Mouse (Mus musculus) embryo, embryonic 10.5 days (tissue): ENCODE measurements at regions not wholly inside any gene's neighbourhood (a gene's known extent, or its start where the extent isn't known, plus 50 kb on each side); places are given as distances from the start of the nearest gene placed in this dataset.

Experiments used
- DNase-seq: peaks from one replicate; pipeline ENCODE4 v3.0.0-alpha.2; 2015; ENCODE audit warnings: low spot score

GRCm38 (mm10) chr17:61696717-61697116, 1184.4 kb downstream of the Efna5 start:
- DNase-seq, result no peak

GRCm38 (mm10) chr17:61686325-61686724, 1194.8 kb downstream of the Efna5 start:
- DNase-seq, result peak; percentile 9

- DNase-seq, result no peak
Measured at GRCm38 (mm10) chr17:61684524-61684923, 1196.6 kb downstream of the Efna5 start.

GRCm38 (mm10) chr17:61670651-61671050, 1210.5 kb downstream of the Efna5 start:
- no peak for DNase-seq

- no peak for DNase-seq
Measured at GRCm38 (mm10) chr17:61667428-61667827, 1213.7 kb downstream of the Efna5 start.

- no peak for DNase-seq
Measured at GRCm38 (mm10) chr17:61664926-61665325, 1216.2 kb downstream of the Efna5 start.

GRCm38 (mm10) chr17:61647576-61647975, 1233.5 kb downstream of the Efna5 start:
- no peak for DNase-seq

- DNase-seq, result no peak
Measured at GRCm38 (mm10) chr17:61608286-61608685, 1272.8 kb downstream of the Efna5 start.

GRCm38 (mm10) chr17:61606729-61607481, 1274.2 kb downstream of the Efna5 start:
- no peak for DNase-seq

GRCm38 (mm10) chr17:61604246-61604645, 1276.9 kb downstream of the Efna5 start:
- no peak for DNase-seq

- no peak for DNase-seq
Measured at GRCm38 (mm10) chr17:61589255-61589654, 1291.9 kb downstream of the Efna5 start.

- no peak for DNase-seq
Measured at GRCm38 (mm10) chr17:61578895-61579294, 1302.2 kb downstream of the Efna5 start.

GRCm38 (mm10) chr17:61570933-61571332, 1310.2 kb downstream of the Efna5 start:
- DNase-seq, result peak; percentile 5
